Mouse (Mus musculus) erythroblast, embryonic 14.5 days (primary cell): ENCODE results near the gene Arnt2. TPM values are rescaled to one million over a fixed set of nuclear protein-coding genes. Genes with fewer than 3 reads are reported as not detected.

Experiments
- H3K27me3 ChIP-seq: 2 replicates; pipeline ENCODE4 v1.6.1; 2012; ENCODE audit warnings: inconsistent platforms; ENCODE audit not compliant: control insufficient read depth
- H3K36me3 ChIP-seq: 2 replicates; pipeline ENCODE4 v1.6.1; 2012; ENCODE audit warnings: mild to moderate bottlenecking, inconsistent platforms; ENCODE audit not compliant: control insufficient read depth
- H3K4me1 ChIP-seq: 2 replicates; pipeline ENCODE4 v1.6.1; 2012; ENCODE audit warnings: inconsistent platforms; ENCODE audit not compliant: control insufficient read depth
- H3K4me3 ChIP-seq: replicated peaks from 2 replicates; pipeline ENCODE3; 2012; ENCODE audit warnings: moderate library complexity, mild to moderate bottlenecking, inconsistent platforms
- H3K9me3 ChIP-seq: 2 replicates; pipeline ENCODE4 v1.6.1; 2012; ENCODE audit warnings: low read length, inconsistent platforms, mixed read lengths; ENCODE audit not compliant: control insufficient read depth
- GATA1 ChIP-seq: IDR thresholded peaks from 2 replicates; pipeline ENCODE4 v1.6.1; 2012; ENCODE audit warnings: low read length, inconsistent platforms, mixed read lengths
- TAL1 ChIP-seq: IDR thresholded peaks from 3 replicates; pipeline ENCODE4 v1.6.1; 2012; ENCODE audit warnings: low read length, inconsistent platforms, mixed read lengths
- polyA plus RNA-seq: library from polyadenylated mRNA; stranded (reverse); fragments of >175 nt; gene quantifications from 2 replicates; pipeline ENCODE4 v1.2.3, GENCODE M21; 2012

Arnt2 gene
- polyA plus RNA-seq, 1 experiment = not detected

DNA sequence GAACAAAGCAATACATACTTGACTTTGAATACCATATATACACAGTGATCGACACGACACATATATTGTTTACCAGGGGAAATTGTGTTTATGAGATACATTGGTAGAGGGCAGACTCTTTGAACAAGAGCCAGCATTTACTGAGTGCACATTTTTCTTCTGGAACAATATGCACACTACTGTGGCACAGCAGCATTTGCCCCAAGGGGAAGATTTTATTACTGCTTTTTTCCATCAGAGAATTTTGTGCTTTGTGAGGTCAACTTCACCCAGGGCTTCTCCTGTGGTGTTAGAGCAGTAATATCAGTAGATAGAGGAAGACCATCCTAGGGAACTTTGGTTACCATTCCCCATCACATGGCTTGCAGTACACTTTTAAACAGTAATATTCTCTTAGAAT, 17.2 kb upstream of the Arnt2 start:
- Histone ChIP-seq H3K9me3 (no peaks in the 10 kb centered on the region), H3K27me3 (no peaks in the 10 kb centered on the region), H3K4me3 (no peak overlapping the region), H3K36me3 (no peaks in the 10 kb centered on the region), H3K4me1 (no peaks in the 10 kb centered on the region)
- TF ChIP-seq GATA1 (no peak), TAL1 (no peak)

- Histone ChIP-seq H3K4me3 (no peak overlapping the region), H3K4me1 (no peaks in the 10 kb centered on the region), H3K27me3 (no peaks in the 10 kb centered on the region), H3K9me3 (no peaks in the 10 kb centered on the region), H3K36me3 (no peaks in the 10 kb centered on the region)
- no peak for TF ChIP-seq TAL1
- TF ChIP-seq GATA1 = no peak
Observed at GRCm38 (mm10) chr7:84424670-84425385, 14.9 kb upstream of the Arnt2 start.

- H3K27me3 ChIP-seq = no peaks in the 10 kb centered on the region
- no peaks in the 10 kb centered on the region for H3K36me3 ChIP-seq
- TF ChIP-seq GATA1 (no peak), TAL1 (no peak)
- H3K9me3 ChIP-seq = no peaks in the 10 kb centered on the region
- H3K4me1 ChIP-seq = no peaks in the 10 kb centered on the region
- H3K4me3 ChIP-seq = no peak overlapping the region
Observed at GRCm38 (mm10) chr7:84421753-84422152, 11.8 kb upstream of the Arnt2 start.

DNA sequence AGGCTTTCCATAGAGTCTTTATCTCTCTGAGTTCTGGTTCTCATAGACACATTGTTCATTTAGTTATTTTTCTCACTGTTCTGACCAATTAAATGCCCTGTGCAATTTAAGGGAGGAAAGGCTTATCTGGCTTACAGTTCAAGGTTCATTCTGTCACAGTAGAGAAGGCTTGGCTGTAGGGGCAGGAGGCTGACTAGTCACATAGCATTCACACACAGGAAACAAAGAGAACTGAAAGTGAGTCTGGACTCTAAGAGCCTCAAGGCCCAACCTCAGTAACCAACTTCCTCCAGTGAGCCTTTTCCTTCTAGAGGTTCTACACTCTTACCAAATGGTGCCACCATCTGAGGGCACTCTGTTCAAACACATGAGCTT, 11.3 kb upstream of the Arnt2 start:
- Histone ChIP-seq H3K36me3 (no peaks in the 10 kb centered on the region), H3K4me3 (no peak overlapping the region), H3K27me3 (no peaks in the 10 kb centered on the region), H3K4me1 (no peaks in the 10 kb centered on the region), H3K9me3 (no peaks in the 10 kb centered on the region)
- TF ChIP-seq GATA1 (no peak), TAL1 (no peak)

DNA sequence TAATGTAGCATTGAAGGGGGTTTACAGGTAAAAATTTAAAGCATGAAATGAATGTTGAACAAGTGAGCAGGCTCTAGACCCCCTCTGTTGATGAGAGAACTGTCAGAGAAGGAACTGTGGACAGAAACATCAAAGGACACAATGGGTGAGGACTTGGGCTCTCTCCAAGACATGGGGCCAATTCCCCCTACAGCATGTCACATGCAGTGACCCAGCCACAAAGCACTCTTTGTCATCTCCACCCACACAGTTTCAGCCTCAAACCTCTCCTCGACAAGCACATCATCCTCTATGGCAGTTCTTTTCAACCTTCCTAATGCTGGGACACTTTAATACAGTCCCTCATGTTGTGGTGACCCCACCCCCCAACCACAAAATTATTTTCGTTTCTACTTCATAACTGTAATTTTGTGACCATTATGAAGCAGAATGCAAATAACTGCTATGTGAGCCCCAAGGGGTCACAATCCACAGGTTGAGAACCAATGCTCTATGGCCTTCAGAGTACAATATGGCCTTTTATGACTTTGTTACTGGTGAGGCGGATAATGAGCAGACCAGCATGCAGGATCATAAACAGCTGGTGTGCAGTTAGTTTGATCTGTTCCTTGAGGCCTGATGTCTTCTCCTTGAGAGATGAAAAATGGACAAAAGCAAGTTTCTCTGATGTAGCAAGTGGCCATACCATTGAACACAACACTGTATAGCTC, 10.8 kb upstream of the Arnt2 start:
- TF ChIP-seq GATA1 = no peak
- TF ChIP-seq TAL1 = no peak
- H3K4me1 ChIP-seq = no peaks in the 10 kb centered on the region
- H3K4me3 ChIP-seq = no peak overlapping the region
- H3K27me3 ChIP-seq = no peaks in the 10 kb centered on the region
- no peaks in the 10 kb centered on the region for H3K9me3 ChIP-seq
- no peaks in the 10 kb centered on the region for H3K36me3 ChIP-seq

DNA sequence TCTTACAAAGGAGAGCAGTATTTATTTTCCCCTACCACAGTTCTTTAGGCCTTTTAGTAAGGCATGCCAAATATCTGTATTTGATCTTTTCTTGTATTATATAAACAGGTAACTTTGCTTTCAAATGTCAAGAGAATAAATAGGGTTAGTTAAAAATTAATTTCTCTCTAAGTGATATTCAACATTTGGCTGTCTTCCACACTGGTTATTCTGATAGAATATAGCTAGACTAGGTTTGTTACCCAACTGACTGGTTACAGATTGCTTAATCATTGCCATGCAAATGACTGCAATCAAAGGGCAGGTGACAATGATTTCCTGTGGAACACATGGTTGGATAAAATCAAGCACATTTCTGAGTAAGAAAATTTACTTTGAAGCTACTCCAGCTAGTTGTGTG, 7.5 kb upstream of the Arnt2 start:
- Histone ChIP-seq H3K36me3 (no peaks in the 10 kb centered on the region), H3K4me3 (no peak overlapping the region), H3K9me3 (no peaks in the 10 kb centered on the region), H3K4me1 (no peaks in the 10 kb centered on the region), H3K27me3 (no peaks in the 10 kb centered on the region)
- TF ChIP-seq GATA1 (no peak), TAL1 (no peak)

GRCm38 (mm10) chr7:84412570-84412969, 2.6 kb upstream of the Arnt2 start:
- Histone ChIP-seq H3K36me3 (no peaks in the 10 kb centered on the region), H3K9me3 (no peaks in the 10 kb centered on the region), H3K4me1 (no peaks in the 10 kb centered on the region), H3K4me3 (no peak overlapping the region), H3K27me3 (peaks cover 33% of the 10 kb centered on the region)
- TF ChIP-seq GATA1 = no peak
- no peak for TF ChIP-seq TAL1

DNA sequence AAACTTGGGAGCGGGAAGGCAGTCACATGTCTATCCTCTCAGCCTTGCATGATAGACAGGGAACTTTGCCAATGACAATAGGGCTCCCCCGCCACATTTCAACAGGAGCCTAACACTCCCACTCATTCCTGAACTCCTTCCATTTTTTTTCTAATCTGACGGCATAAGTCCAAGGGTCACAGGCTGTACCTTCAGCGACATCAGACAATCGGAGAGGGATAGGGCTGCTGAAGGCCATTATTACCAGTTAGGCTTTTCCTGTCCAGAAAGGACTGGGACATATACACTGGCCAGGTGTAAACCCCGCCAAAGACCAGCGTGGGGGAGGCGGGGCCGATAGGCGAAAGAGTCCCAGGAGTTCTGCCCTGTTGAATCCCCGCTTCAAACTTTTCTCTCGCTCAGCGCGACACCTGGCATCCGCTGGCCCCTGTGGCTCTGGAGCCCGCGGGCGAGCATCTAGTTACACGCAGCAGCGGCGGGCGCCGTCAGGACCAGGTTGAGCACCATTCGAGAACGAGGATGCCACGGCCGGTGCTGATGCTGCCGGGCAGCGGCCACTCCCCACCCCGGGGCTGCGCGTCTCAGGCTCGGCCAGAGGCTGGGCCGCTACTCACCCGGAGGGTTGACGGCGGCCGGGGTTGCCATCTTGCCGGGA, 608 bp downstream of the Arnt2 start:
- peaks cover 35% of the 10 kb centered on the region for H3K27me3 ChIP-seq

DNA sequence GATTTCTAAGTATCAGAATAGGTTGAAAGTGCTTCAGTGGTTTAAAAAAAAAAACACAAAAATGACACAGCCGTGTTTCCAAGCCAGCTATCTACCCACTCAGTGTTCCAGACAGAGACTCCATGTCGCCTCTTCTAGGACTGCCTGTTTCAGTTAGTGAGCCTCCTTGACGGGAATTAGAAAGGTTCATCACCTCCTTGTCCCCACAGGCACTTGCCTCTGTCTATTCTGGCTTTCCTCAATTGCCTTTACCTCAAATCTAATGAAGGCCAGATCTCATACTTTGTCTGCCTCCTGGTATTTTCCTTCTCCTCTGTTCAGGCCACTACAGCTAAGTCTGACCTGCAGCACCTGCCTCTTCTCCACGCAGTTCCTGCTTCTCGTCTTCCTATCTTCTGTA, 1.7 kb downstream of the Arnt2 start:
- Histone ChIP-seq H3K4me1 (no peaks in the 10 kb centered on the region), H3K9me3 (no peaks in the 10 kb centered on the region), H3K36me3 (no peaks in the 10 kb centered on the region), H3K4me3 (no peak overlapping the region), H3K27me3 (peaks cover 35% of the 10 kb centered on the region)
- TF ChIP-seq TAL1 (no peak), GATA1 (no peak)

More for the DNA sequence above, 608 bp downstream of the Arnt2 start:
- Histone ChIP-seq H3K4me3 (no peak overlapping the region), H3K4me1 (no peaks in the 10 kb centered on the region), H3K9me3 (no peaks in the 10 kb centered on the region), H3K36me3 (no peaks in the 10 kb centered on the region)
- TF ChIP-seq GATA1 (no peak), TAL1 (no peak)
